Mouse (Mus musculus) olfactory bulb, adult 2 months (tissue): ENCODE data around the gene Tatdn2.

ENCODE experiments used
- CTCF ChIP-seq: fragments of 200-500 bp; IDR thresholded peaks from 2 replicates; pipeline ENCODE4 v1.5.1; 2012; ENCODE audit warnings: low read depth, mild to moderate bottlenecking, low read length, moderate library complexity; ENCODE audit not compliant: insufficient read depth
- POLR2A ChIP-seq: fragments of 200-500 bp; IDR thresholded peaks from 2 replicates; pipeline ENCODE4 v1.6.1; 2012; ENCODE audit warnings: mild to moderate bottlenecking, low read depth, low read length, moderate library complexity; ENCODE audit not compliant: insufficient read depth

- TF ChIP-seq CTCF (no peak), POLR2A (no peak)
Observed at GRCm38 (mm10) chr6:113731296-113731695, 34.4 kb downstream of the Tatdn2 start.
